Mouse (Mus musculus): ENCODE results near the gene Prm3.
"Not testable (repeated sequence)": the region's sequence is repeated elsewhere in the genome, so short reads cannot be mapped to it uniquely, and the experiment has no call there.

The Prm3 gene

DNA sequence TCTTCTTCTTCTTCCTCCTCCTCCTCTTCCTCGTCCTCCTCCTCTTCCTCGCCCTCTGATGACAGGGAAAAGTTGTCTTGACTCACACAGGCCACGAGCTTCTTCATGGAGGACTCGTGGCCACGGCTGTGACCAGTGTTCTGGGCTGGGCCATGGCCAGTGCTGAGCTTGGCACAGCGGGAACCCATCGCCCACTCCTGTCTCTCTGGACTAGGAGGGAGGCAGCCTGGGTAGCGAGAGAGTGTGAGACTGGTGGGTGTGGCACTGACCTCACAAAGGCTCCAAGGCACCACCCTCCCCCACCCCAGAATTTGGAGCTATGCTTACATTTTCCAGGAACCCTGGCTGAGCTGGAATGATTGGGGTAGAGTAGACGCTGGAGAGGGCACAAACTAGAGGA is at the start of gene Prm3:
Gene Prm3, minus strand, starts transcription at position 213 of the 400 bp plus-strand sequence.
- DNase-seq (ENCODE audit: low spot score): no peak

DNA sequence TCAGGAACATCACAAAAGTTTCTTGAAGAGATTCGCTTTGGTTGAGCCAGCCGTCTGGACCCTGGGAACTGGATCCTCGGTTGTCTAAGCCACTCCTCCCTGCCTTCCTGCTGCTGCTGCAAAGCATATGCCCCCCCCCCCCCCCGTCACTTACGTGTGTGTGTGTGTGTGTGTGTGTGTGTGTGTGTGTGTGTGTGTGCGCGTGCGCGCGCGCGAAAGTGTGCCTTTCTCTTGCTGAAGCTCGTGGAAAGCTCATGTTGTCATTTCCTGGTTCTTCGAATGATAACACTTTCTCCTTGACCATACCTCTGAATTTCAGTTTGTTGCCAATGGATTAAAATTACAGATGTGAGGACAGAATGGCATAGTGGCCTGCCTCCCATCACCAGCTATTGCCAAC is 49.3 kb upstream of the Prm3 start:
- DNase-seq (ENCODE audit: low spot score): no peak

DNA sequence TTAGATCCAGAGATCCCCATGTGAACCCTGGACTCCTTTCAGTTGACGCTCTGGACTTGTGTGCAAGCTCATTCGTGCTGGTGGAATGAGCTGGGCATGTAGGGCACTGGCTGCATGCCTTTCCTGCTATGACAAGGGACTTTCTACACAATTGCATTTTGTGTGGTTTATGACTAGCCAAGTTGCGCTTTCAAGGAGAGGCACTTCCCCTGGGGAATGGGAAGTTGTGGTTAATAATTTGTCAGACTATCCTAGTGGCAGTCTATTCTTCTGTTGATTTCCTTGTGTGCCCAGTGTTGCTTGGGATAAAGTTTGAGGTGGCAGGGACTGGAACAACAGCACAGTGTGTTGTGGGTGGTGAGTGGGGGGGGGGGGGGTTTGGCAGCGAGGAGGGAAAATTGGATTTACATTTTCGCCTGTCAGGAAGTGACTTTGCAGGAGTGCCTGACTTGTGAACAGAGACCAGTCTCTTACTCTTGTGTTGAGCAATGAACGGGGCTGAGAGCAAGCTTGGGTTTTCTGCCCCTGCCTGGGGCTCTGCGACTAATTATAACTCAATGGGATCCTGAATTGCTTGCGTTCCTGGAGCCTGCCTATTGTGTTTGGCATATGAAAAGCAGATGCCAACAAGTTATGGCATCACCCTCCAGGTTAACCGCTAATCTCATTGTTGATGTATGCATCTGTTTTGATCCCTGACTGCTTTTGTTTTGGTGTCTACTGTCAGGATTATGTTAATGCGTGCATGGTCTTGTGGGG is 48.0 kb upstream of the Prm3 start:
- no peak for DNase-seq (ENCODE audit: low spot score)

DNA sequence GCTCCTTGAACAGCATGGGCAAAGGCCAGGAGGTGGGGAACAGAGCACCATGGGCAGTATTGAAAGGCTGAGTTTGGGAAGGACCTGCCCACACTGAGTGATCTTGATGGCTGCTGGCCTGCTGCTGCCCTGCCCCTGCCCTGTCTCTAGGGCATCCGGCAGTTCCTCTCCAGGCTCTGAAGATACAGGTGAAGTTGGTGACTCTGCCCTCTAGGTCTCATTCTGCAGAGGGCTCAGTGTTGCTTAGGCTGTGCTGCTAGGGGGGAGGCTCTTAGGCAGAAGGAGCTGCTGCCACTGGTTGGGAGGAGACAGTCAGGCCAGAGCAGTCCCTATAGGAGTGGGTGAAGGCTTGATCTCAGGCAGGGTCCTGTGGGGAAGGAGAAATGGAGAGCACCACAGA is 47.2 kb upstream of the Prm3 start:
- DNase-seq (ENCODE audit: low spot score): no peak

DNA sequence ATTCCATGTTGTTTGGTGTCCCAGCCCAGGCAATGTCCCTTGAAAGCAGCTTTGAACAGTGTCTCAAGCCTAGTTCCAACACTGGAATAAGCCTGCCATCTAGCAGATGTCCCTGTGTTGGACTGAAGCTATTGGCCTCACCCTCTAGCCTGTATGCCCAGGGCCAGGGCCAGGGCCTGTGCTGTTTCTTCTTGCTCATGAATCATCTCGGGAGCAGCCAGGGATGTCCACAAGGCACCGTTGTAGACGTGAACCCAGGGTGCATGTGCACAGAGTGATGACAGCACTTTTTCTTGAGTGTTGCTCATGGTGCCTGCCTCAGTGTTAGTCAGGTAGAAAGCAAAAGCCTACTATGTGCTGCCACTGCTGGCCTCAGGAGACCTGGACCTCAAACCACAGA is 46.5 kb upstream of the Prm3 start:
- DNase-seq (ENCODE audit: low spot score): no peak

DNA sequence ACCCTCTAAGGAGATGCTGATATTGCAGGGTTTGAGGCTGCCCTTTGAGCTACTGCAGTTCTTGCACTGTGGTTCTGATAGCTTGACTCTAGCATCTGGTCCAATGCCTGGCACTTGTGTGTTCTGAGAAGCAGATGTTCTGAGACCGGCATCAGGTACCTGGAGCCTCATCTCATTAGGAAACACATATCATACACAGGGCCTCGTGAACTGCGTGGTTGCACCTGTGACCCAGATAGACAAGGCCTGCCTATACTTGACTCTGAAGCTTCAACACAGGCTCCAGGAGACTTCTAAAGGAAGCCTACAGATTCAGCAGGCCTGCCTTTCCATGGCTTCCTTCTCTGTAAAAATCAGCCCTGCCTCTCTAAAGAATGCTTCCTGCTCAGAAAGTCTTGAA is 45.7 kb upstream of the Prm3 start:
- no peak for DNase-seq (ENCODE audit: low spot score)

DNA sequence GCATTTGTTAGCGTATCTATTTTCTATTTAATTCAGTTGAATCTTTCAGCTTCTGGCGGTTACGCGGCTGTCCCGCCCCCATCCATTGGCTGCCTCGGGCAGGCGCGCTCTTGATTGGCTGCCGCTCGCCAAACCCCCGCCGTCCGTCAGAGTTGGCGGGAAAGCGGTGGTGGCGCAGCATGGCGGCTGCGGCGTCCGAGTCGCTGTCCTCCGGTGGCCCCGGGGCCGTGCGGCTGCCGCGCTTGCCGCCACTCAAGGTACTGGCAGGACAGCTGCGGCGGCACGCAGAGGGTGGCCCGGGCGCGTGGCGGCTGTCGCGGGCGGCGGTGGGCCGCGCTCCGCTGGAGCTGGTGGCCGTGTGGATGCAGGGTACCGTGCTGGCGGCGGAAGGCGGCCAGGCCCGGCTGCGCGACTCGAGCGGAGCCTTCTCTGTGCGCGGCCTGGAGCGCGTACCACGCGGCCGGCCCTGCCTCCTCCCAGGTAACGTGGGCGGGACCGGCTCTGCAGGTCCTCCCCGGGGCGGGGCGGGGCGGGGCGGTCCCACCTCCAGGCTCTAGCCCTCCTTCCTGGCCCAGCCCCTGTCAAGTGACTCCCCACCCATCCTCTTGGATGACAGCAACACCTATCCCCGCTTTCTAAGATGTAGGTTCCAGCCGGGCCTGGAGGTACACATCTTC is 44.3 kb upstream of the Prm3 start, which contains the start of gene Rmi2:
Gene Rmi2, plus strand, starts transcription at position 149 of the 677 bp plus-strand sequence.
- DNase-seq (ENCODE audit: low spot score): peak; percentile 81

DNA sequence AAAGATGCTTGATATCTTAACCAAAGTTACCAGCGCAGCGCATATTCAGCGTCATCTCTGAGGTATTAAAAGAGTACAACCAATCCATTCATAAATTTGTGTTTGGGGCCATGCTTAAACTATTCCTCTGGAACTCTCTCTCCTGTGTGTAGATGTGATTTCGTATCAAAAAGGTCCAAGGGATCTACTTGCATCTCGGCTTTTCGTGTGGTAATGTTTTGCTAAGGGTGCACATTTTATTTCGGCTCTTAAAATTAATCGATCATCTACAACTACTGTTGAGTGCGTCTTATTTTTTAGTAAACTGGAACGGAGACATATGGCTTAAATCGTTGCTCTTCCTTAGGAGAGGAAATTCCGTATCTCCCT is 43.8 kb upstream of the Prm3 start:
- DNase-seq (ENCODE audit: low spot score): no peak

DNA sequence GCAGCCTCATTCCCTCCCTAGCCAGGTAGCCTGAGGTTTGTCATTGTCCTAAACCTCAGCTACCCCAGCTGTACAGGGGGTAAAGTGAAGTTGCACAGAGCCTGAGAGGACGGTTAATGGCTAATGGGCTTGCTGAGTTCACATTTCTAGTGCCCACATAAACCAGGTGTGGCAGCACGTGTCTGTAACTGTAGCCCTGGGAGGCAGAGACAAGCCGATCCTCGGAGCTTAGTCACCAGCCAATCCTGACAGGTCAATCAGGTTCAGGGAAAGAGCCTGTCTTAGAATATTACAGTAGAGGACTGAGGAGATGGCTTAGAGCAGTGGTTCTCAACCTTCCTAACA is 37.7 kb upstream of the Prm3 start:
- DNase-seq (ENCODE audit: low spot score): no peak

DNA sequence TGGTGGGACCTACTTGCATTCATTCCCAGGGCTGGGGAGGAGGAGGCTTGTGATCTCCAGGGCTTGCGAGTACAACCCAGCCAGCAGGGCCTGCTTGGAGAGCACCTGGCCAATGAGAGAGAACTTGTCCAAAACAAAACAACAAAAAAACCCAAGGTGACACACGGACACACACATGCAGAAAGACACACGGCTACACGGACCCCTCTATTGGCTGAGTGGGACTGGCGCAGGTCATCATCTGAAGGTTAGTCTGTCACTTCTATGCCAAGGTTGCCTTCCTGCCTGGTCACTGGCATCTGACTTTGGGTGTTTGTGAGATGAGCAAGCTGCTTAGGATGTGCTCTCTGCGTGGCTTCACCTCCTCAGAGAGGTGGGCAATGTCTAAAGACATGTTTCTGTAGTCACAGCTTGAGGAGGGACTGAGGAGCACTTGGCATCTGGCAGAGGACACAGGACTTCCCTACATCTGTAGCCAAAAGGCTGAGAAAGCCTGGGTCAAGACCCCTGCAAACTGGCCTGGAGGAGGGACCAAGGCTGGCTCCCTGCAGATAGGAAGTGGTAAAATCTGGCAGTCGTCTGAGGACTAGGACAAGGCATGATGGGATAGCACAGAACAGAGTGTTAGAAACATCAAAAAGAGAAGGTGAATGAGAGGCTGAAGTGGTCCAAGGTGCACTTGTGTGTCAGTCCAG is 37.2 kb upstream of the Prm3 start:
- DNase-seq (ENCODE audit: low spot score): no peak

DNA sequence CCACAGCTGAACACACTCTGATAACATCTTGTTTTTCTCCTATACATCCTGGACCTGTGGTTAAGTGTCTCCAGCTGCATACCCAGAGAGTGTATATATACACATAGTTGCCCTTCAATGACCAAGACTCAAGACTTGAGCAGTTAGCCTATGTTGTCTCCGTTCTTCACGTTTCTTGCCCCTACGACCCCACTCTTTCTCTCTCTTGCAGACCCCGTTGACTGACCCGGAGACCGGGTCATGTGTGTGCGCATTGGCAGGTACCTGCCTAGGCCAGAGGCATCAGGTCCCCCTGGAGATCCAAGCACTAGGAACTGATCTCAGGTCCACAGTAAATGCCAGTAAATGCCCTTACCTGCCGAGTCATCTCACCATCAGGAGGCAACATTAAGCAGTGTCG is 36.6 kb upstream of the Prm3 start:
- no peak for DNase-seq (ENCODE audit: low spot score)

DNA sequence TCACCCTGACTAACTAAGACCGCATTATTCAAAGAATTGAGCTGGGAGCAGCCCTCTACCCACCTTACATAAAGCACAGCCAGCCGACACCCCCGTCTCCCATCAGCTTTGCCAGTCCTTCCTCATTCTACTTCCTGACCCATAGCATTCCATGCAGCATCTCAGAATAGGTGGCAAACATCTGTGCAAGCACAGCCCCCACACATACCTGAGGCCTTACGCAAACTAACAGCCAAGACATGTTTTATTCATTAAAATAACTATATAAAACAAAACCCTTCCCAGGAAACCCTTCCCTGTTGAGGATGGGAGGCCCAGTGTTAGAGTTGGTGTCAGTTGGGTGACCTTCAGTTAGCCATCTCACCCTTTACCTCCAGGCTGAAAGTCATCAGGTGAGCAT is 35.1 kb upstream of the Prm3 start:
- DNase-seq (ENCODE audit: low spot score): no peak

DNA sequence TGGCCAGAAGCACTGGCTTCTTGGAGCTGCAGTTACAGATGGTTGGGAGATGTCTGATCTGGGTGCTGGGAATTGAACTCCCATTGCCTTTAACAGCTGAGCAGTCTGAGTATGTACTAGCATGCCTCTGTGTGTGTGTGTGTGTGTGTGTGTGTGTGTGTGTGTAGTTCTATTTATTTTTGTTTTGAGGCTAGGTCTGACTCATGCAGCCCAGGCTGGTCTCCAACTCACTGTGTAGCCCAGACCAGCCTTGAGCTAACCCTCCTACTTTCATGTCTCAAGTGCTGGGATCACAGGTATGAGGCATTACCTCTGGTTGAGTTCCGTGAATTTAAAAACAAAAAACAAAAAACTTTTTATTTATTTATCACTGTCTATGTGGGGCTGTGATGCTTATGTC is 33.8 kb upstream of the Prm3 start:
- DNase-seq (ENCODE audit: low spot score): no peak

DNA sequence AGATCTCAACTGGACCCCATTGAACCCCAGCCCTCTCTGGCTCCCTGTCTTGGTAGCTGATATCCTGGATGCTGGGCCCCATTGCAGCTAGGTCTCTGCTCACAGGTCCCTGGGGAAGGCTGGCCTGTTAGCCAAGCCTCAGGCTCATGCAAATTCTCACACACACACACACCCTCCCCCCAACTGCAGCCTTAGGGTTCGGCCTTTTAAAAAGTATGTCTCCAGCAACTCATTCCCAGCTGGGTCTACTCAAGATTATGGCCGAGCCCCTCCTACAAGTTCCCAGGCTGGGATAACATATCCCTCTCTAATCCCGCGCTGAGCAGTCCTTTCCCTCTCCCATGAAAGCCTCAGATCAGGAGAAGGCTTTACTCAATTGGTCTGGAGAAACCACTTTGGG is 30.7 kb upstream of the Prm3 start:
- DNase-seq (ENCODE audit: low spot score): no peak

DNA sequence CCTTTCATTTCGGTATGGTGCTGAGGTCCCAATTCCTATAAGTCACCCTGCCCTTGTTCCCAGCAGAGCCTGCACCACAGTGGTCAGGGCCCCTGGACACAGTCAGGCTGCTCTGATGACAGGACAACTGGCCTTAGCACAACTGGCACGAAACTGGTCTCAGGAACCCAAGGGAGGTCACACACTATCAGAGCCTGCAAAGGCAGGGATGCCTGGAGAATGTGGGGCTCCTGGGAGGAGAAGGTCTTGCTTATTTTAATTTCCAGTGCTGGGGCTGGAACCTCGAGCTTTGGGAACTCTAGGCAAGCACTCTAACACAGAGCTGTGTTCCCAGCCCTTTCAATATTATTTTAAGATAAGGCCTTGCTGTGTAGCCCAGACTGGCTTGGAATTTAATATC is 29.3 kb upstream of the Prm3 start:
- no peak for DNase-seq (ENCODE audit: low spot score)

DNA sequence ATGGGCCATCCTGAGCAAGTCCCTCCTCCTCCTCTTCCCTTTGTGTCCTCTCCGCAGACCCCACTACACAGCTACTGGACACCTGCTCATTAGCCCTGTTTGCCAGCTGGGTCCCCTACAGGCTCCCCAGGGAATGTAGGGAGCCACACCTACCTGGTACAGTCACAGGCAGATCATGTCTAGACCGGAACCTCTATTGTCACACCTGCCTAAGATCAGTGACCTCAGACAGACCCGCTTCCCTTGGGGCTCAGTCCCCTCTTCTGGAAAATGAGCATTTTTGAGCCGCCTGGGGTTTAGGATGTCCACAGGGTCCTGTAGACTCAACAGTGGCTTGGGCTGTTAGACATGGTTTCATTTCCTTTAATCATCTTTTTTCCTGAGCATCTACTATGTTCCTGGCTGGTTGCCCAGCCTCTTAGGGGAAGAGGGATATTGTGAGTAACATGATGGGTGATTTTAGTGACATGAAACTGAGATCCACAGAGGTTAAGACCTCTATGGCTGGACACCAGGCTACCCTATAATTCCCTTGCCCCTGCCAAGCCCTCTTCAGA is 27.9 kb upstream of the Prm3 start:
- DNase-seq (ENCODE audit: low spot score): no peak

DNA sequence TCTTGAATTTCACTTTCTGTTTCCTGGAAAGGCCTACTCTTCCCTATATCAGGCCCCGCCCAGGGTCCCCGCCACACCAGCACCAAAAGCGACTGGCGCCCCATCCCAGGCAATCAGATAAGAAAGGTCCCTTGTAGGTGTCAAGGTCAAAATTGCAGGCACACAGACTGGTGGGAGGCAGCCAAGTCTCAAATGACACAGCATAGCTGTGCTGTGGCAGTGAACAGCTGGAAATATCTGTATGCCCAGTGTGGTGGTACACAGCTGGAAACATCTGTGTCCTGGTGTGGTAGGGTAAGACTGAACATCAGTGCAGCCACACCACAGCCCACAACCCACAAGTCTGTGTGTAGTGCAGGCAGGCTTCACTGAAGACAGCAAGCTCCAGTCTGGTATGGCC is 24.1 kb upstream of the Prm3 start:
- no peak for DNase-seq (ENCODE audit: low spot score)

DNA sequence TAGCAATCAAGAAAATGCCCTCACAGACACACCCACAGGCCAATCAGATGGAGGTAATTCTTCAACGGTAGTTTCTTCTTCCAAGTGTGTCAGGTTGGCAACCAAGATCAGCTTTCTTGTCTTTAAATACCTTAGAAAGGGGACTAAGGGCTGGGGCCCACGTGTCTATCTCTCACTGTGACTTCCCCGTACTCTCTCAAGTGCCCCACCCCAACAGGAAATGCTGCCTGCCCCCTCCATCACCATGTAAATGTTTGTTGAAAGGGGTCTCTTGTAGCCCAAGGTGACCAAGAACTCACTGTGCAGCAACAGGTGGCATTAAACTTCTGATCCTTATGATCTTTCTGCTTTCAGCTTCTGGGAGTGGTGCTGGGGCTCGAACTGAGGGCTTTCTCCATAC is 23.0 kb upstream of the Prm3 start:
- DNase-seq (ENCODE audit: low spot score): no peak

DNA sequence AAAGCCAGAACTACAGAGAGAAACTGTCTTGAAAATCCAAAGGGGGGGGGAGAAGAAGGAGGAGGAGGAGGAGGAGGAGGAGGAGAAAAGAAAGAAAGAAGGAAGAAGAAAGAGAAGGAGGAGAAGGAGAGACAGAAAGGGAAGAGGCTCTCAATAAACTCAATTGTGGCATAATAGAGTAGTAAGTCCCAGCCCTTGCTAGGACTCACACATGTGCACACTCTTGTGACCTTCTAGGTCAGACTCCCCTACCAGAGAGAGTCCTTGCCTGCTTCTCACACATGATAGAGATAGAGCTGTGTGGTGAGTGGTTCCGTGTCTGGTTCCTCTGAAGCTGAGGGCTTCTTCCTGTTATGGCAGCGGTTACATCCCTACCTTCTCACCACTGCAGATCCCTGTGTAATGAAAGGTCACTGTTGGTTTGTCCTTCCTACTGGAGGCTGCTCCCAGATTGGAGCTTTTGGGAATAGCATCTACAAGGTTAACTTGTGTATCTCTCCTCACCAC is 22.2 kb upstream of the Prm3 start, which contains the start of gene Gm11172:
Gene Gm11172, plus strand, starts transcription at position 51 of the 507 bp plus-strand sequence.
- no peak for DNase-seq (ENCODE audit: low spot score)

DNA sequence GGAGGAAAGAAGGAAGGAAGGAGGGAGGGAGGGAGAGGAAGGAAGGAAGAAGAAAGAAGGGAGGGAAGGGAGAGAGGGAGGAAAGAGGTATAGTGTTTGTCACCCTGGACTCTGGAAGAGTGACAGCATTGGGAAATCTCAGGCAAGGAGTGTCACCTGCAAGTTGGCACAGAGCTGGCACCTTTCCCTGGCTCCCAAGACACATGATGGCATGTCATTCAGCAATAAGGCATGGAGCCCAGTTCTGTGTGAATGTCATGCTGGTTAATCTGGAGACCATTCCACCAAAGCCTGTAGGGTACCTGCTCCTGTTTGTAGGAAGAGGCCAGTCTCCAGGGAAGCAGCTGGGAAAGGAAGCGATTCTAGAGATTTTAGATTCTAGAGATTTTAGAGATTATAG is 19.7 kb upstream of the Prm3 start:
- DNase-seq (ENCODE audit: low spot score): no peak

DNA sequence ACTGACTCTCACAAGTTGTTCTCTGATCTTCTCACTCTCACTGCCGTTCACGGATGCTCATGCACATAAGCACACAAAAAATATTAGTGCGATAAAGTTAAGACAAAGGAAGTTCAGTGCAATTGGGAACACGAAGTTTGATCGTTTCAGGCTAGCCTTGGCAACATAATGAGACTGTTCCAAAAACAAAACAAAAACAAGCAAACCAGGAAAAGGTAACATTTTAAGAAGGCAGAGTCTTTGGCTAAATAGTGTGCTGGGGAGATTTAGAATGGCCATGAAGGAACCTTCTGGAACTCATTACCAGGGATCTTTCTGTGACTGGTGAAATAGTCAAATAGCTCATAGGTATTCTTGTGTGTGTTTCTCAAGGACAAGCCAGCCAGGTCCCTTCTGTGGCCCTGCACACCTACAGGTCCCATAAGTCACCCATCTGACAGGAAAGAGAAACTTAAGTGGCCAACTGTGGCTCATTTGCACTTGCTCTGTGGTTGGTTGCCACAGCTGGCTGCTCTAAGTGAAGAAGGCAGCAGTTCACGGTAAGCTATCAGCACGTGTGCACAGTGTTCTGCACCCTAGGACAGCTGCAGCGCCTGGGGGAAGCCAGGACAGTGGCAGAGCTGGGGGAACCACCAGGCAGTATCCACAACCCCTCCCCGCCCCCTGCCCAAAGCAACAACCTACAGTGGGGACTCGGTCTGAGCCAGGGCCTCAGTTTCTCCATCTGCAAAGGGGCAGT is 15.2 kb upstream of the Prm3 start, which contains the start of gene Prm1:
Gene Prm1, minus strand, starts transcription at position 51 of the 739 bp plus-strand sequence.
- DNase-seq (ENCODE audit: low spot score): no peak

DNA sequence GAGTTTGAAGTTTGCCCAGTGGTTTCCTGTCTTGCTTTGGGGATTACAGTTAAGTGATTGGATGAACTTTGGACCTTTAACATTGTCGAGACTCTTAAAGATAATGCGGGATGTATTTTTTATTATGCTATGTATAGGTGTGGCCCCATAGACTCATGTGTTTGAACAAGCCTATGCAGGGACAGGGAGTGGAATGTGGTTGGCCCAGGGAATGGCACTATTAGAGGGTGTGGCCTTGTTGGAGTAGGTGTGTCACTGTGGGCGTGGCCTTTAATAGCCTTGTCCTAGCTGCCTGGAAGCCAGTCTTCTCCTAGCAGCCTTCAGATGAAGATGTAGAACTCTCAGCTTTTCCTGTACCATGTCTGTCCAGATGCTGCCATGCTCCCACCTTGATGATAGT is 11.7 kb upstream of the Prm3 start:
- not testable (repeated sequence) for DNase-seq (ENCODE audit: low spot score)

Data from urinary bladder, postnatal 25 days (tissue).